Mouse (Mus musculus) right cerebral cortex, postnatal 36 days (tissue): ENCODE results near the gene Sorbs2.

Source experiments
- DNase-seq, 2 experiments: peaks; one replicate each; pipeline ENCODE4 v3.0.0; 2022; ENCODE audit warnings: low spot score in 2 of 2, mixed read lengths in 1 of 2

Gene Sorbs2

DNA sequence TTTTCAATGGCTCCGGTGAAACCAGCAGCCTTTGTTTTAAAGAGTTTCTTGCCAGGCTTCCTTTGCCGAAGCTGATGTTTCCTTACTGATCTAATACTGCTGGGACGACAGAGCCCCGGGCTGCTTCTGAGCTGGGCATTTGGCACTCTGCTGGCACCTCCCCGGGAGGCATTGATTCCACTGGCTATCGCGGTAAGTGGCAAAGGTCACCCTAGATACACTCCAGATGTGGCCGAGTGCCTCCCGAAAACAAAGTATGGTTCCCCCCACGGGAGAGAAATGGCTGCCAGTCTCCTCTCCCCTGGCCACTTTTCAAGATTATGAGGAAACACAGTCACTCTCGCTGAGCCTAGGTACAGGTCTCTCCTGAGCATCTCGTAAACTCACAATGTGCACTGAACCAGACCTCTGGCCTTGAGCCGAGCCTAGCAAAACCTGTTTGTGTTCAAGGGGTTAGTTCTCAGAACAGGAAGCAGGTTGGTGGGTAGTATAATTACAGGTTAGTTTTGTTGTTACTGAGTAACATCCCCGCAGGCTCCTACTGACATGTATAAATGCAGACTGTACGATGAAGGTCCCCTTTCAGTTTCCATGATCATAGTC is 114.1 kb downstream of the Sorbs2 start:
- no peak for DNase-seq

- no peak for DNase-seq
Measured at GRCm38 (mm10) chr8:45626406-45626805, 118.8 kb downstream of the Sorbs2 start.

DNA sequence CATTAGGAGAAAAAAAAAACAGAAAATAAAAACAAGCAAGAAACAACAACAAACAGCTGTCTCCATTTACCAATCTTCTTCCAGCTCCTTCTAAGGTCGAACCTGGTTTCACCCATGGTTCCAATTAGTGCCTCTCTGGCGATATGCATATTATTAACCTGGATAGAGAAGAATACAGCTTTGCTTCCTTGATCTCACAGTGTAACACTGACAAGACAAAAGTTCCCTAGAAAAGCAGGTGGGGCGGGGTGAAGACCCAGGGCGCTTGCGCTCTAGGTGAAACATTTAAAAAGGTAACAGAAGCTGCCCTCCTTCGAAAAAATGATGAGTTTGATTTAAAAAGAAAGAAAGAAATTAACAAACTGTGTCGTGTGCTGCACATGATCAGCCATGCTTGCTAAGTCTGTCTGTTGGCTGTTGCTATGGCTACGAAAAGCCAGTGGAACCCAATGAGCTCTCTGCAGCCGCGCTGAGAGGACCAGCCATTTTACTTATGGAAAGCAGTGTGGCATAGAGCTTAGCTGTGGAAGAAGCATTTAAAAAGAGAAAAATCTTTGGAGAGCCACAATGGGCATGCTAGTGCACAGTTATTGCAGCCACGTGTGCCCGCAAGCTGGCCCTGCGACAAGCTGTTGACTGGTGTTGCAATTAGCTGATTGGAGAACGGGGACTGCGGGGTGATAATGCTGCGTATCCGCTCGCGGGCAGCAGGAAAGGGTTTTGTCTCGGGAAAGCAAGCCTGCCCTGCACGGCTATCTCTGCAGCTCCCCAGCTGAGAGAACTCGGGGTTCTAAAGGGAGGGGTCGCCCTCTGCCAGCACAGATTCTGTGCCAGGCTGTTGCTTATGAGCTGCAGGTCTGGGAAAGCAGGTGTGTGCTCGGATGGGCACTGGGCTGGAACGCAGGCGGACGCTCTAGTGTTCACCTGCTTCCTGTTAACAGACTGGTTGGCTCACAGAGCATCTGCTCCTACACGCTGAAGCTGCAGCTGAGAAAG is 120.0 kb downstream of the Sorbs2 start:
- peak; percentile 83 to 86 for DNase-seq

DNA sequence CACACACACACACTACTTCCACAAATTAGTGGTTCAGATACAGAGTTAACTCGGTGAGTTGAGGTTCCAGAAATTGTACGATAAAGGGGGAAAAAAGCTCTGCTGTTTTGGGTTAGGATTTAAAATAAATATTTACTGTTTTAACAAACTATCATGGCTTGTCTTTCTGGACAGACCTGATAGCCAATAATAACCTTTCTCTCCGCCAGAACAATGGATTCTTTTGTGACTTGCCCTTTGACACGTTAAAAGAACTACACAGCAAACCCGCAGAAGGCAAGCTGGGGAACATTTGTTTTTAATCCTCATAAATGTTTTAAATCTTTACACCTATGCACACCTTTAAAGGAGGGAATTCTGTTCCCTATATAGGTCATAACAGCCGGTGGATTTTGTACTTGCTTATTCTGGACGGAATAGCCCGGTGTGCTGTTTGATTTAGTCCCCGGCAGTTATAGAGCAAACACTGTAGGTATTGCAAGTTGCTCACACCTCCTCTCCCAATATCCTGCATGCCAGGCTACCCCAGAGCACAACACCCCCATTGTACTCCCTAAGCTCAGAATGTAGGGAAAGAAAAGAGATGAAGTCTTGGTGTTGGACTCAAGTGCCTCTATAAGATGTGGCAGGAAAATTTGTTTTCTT is 121.0 kb downstream of the Sorbs2 start:
- no peak for DNase-seq

GRCm38 (mm10) chr8:45629066-45629430 is 121.5 kb downstream of the Sorbs2 start:
- DNase-seq: no peak

DNA sequence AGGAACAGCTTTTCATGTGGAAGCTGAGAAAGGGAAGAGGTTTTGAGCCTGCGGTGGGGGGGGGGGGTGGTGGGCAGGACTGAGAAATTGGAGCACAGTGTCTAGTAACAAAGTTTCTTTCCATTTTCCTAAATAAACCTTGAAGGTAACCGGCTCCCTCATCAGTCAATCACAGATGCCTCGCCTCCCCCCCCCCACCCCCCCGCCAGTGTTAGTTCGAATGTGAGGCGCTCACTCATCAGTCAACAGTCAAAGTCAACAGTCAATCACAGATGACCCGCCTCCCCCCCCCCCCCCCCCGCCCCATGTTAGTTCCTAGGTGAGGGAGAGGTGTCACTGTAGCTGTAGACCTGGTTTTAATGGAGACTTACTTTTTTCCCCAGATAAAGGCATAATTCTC is 123.4 kb downstream of the Sorbs2 start:
- DNase-seq: no peak

DNA sequence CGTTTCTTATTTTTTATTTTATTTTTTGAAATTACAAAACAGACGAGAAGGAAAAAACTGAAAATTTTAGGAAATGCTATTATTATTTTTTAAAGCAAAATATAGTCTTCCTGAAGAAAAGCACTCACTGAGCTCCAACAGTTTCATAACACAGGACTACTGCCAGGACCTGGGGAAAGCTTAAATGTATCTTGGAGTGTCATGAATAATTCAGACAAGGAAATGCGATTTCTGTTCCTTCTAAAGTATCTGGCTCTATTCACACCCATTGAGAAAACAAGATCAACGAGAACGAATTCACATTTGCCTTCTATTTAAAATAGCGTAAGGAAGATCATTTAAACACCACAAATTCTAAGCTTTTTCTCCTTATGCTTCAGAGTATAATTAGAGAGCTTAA is 127.6 kb downstream of the Sorbs2 start:
- DNase-seq: no peak

DNA sequence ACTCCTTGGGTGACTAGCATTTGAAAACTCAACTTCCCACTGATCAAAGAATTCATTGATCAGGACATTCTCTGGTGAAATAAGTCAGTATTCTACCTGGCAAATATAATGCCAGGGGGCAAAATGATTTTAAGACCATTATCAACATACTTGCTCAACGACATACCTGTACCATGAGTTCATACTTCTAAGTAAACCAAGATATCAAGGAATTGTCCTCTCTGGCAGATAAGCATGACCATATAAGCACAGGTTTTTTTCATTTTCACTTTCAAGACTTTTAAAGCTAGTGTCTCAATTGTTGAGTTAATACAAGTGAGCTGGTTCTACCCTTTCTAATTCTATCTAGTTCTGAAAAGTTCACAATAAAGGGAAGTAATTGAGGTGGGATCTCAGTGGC is 130.2 kb downstream of the Sorbs2 start:
- DNase-seq: no peak

DNA sequence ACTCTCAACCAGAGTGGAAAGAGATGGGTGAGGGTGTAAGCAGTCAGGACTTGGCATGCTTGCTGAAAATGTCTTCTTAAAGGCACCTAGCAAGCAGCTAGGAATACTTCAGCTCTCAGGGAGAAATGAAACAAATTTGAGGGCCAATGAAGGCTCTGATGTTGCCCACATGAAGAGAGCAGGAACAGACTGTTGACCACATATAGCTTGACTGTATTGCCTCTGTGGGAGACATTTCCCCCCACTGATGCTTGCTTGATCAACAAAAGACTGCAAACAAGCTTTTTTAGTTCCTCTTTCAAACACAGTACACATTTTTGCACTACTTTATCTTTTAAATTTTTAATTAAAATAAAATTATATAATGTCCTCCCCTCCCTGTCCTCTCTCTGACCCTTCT is 131.9 kb downstream of the Sorbs2 start:
- no peak for DNase-seq

- no peak for DNase-seq
Measured at GRCm38 (mm10) chr8:45644651-45645050, 137.1 kb downstream of the Sorbs2 start.

DNA sequence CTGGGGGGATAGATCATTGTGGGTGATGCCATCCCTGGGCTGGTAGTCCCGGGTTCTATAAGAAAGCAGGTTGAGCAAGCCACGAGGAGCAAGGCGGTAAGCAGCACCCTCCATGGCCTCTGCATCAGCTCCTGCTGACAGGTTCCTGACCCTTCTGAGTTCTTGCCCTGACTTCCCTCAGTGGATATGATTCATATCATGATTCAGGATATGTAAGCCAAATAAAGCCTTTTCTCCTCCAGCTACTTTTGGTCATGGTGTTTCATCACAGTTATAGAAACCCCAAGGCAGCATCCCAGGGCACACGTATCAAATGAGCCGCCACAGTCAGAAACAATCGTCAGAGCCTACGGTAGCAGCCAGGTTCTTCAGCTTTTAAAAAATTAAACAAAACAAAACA is 141.5 kb downstream of the Sorbs2 start:
- DNase-seq: no peak

GRCm38 (mm10) chr8:45649966-45650365 is 142.4 kb downstream of the Sorbs2 start:
- no peak for DNase-seq

DNA sequence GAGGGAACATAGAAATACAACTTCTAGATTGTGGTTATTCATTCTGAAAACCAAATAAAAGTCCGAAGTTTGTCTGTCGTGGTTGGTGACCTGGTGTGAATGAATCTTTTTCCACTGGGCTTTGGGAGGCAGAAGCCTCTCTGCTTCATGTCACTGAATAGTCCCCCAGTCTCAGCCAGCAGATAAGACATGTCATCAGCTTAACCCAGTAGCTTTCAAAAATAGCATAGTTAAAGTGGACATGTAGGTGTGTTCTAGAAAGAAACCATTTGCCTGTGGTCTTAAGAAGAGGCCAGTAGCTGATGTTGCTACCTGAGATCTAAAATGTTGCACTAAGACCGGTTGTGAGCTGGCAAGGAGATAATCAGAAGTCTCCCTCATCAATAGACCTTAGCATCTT is 150.4 kb downstream of the Sorbs2 start:
- no peak for DNase-seq

DNA sequence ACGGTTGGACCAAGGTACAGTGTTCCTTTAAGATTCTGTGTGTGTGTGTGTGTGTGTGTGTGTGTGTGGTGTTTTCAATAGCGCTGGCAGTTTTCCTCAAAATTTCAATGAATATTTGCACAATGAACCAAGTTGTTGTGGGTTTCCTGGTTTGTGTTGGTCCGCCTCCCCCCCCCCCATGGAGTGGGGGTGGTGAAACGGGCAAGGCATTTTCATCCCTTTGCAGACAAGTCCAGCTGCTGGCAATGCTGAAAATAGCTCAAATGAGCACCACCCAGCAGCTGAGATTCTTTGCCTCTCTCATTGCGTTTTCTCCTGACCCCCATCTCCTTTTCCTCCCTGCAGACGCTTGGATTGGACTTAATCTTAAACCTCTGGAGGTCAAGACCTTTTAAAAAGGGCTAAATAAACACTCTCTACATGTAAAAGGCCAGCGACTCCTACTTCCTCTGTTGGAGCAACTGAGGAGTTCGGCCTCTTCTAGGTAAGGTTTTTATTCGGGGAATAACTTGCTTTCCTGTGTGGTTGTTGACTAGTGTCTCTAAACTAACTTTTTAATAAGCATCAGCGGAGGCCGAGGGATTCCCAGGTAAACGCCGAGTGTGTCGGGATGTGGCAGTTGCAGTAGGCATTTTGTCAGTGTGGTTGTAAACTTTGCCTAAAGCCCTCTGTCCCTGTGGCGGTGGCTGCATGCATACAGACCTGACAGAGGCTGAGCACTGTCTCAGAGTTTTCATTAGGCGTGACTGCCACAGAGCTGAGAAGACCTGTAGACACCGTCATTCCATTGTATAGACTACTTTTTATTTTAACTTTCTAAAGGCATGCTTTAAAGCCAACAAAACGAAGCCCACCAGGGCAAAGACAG is 151.1 kb downstream of the Sorbs2 start:
- no peak for DNase-seq

DNA sequence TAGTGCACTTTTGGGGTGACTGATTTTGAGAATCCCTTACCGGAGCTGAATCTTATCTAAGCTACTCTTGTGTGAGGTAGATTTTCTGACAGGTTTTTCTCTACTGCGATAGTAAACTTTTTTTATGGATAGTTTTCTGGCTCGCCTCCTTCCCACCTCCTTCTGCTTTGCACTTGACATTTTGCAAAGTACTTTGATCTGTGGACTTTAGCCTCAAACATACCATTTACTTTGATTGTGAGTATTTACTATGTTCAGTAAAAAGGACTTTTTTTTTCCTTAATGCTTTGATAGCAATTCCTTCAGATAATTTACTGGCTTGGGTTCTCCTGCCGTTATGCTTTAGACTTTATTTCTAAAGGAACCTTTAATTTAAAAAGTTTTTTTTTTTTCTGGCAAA is 151.9 kb downstream of the Sorbs2 start:
- DNase-seq: no peak

- no peak for DNase-seq
Measured at GRCm38 (mm10) chr8:45660570-45660969, 153.0 kb downstream of the Sorbs2 start.

DNA sequence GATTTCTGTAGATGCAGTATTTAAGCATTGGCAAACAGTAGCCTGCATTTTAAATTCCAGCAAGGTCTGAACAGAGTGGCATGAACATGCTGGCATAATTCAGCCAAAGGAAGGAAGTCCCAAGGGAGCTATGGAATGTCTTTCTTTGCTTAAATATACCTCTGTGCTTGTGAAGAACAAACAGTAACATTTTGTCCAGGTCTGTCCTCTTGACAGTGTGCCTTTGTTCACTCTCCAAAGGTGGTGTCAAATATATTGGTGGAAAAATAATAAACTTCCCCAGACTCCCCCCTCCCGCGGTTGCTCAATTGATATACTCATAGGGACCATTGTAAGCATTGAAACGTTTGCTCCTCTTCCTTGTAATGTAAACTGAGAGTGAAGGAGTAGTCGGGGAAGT is 154.0 kb downstream of the Sorbs2 start:
- DNase-seq: no peak

DNA sequence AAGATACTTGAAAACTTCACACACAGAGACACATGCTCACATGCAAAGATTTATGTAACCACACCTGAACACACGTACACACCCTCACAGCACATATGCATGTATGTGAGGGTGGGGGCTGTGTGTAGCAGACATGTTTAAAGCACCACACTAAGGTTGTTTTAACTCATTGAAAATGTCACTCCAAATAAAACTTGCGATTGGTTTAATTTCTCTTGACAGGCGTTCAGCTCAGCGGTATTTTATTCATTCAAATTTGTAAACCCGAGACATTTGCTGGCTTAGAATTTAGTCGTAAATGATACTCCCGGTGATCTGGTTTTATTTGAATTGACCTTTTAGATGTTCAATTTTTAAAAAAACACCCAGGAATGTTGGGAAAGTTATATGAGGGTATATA is 158.6 kb downstream of the Sorbs2 start:
- no peak for DNase-seq

DNA sequence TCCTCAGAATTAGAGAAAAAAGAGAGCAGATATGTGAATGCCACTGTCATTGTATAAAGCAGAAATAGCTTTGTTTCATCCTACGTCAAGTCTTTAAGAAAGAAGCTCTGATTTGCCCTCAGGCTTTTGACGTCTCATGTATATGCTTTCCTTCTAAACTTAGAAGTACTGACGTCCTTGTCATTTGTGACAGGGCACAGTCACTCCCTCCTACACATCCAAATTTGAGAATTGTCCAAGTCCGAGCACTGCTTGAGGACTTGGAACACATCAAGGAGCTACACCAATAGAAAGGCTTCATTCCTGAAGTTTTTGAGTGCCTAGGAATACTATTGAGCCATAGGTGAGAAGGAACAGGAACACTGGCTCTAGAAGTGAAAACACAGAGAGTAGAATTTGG is 165.6 kb downstream of the Sorbs2 start:
- DNase-seq: peak in 1 of 2 experiments; percentile 47

DNA sequence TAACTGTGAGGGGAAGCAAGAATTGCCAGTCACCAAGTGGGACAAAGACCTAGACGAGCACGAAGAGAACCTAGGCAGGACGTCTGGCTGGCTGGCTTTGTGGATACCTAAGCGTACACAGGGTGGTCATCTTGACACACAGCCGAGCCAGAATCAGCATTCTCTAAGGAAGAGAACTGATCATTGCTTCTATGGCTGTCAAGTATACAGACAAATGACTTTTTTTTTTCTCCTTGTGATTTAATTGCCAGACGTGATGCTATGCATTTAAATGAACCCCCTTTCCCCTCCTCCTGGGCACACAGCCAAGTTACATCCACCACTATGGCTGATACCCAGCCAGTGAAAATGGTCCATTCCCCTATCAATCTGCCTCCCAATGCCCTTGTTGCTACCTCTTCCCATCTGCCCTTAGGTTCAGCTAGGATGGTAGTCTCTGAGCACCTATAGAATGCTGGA is 168.3 kb downstream of the Sorbs2 start:
- DNase-seq: no peak

DNA sequence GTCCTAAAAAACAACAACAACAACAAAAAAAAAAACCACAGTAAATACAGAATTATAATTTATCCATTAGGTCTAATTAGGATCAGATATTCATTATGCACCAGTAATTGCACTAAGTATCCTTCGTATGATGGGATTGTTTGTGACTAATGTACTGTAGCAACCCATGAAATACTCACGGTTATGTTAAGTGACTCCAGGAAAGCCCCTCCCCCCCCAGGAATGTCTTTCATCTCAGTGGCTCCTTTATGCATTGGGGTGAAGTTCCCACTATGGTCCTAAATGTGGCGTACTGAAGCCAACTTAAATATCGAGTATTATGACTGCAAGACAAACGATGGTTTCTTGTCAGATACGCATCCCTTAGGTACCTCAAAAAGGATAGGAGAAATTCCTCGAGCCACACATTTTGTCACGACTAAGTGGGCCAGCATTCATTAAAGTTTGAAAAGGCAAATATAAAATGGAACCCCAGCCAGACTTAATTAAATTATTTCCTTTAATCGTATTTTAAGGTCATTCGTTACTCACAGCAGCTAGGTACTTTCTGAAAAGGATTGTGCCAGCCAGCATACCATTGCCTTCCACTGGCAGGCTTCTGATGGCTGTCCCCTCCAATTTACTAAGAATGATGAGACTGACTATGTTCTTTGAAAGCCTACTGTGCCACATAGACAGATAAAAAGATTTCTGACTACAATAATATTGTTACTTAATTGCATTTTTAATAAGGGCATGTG is 169.7 kb downstream of the Sorbs2 start:
- no peak for DNase-seq
